Mouse (Mus musculus) thymus, adult 2 months (tissue): ENCODE measurements around the gene Sepsecs. TPM values are rescaled to one million over a fixed set of nuclear protein-coding genes. Genes with fewer than 3 reads are reported as not detected.

Source experiments
- DNase-seq: peaks from one replicate; pipeline ENCODE4 v3.0.0; 2021
- H3K27ac ChIP-seq: fragments of 200-500 bp; 2 replicates; pipeline ENCODE4 v1.5.1; 2012; ENCODE audit warnings: low read length, control low read depth; ENCODE audit not compliant: control insufficient read depth, insufficient read depth
- H3K27me3 ChIP-seq: fragments of 200-500 bp; 2 replicates; pipeline ENCODE4 v1.6.1; 2012; ENCODE audit warnings: mild to moderate bottlenecking, low read length, moderate library complexity, mixed read lengths; ENCODE audit not compliant: control insufficient read depth, insufficient read depth
- H3K36me3 ChIP-seq: fragments of 200-500 bp; 2 replicates; pipeline ENCODE4 v1.6.1; 2012; ENCODE audit warnings: mild to moderate bottlenecking, low read length, moderate library complexity; ENCODE audit not compliant: control insufficient read depth, insufficient read depth
- H3K4me1 ChIP-seq: fragments of 200-500 bp; replicated peaks from 2 replicates; pipeline ENCODE4 v1.6.1; 2012; ENCODE audit warnings: low read length; ENCODE audit not compliant: control insufficient read depth, insufficient read depth
- H3K4me3 ChIP-seq: fragments of 200-500 bp; 2 replicates; pipeline ENCODE4 v1.5.1; 2012; ENCODE audit warnings: mild to moderate bottlenecking, low read length, control low read depth, moderate library complexity; ENCODE audit not compliant: control insufficient read depth, insufficient read depth
- CTCF ChIP-seq: fragments of 200-500 bp; IDR thresholded peaks from 2 replicates; pipeline ENCODE4 v1.5.1; 2012; ENCODE audit warnings: mild to moderate bottlenecking, control low read depth, low read length, moderate library complexity, borderline replicate concordance; ENCODE audit not compliant: control insufficient read depth, poor library complexity, insufficient read depth; ENCODE audit errors: extremely low read depth
- POLR2A ChIP-seq: fragments of 200-500 bp; IDR thresholded peaks from 2 replicates; pipeline ENCODE4 v1.6.1; 2012; ENCODE audit warnings: mild to moderate bottlenecking, low read length, control low read depth, moderate library complexity; ENCODE audit not compliant: control insufficient read depth, poor library complexity, insufficient read depth; ENCODE audit errors: extremely low read depth
- WGBS: fragments of 180-500 bp; shearing (Covaris S2); methylation state at CpG from one replicate; pipeline ENCODE4 v1.1.7; 2018; 5-methylcytosine and 5-hydroxymethylcytosine counted together
- polyA plus RNA-seq: library from polyadenylated mRNA; depleted of rRNA; stranded (reverse); fragments of >200 nt; gene quantifications from 2 replicates; pipeline ENCODE4 v1.2.3, GENCODE M21; 2012

Gene Sepsecs
- polyA plus RNA-seq, 1 experiment: 5.4 TPM

DNA sequence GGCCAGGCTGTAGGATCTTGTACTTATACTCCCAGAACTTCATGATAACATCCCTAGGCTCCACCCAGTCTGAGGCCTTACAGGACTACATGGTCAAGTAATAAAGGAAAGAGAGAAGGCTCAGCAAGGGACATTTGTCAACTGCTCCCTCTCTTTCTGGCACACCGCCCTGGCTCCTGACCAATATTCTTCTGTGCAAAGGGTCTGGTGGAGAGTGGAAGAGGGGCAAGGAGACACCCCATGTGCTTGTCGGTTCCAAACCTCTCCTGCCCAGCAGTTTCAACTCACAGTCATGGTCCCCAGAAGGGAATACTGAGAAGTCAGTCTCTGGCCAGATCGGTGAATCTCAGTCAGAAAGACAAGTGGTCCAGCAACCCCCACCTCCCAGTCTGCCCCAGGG lies 40.7 kb downstream of the Sepsecs start:
- Histone ChIP-seq H3K27ac (no peak overlapping the region), H3K4me1 (peaks cover 7% of the 10 kb centered on the region), H3K27me3 (no peaks in the 10 kb centered on the region), H3K36me3 (no peaks in the 10 kb centered on the region), H3K4me3 (no peak overlapping the region)
- 93% methylated on average over 3 of the region's 3 CpGs for WGBS
- TF ChIP-seq CTCF (no peak), POLR2A (no peak)
- DNase-seq: no peak

DNA sequence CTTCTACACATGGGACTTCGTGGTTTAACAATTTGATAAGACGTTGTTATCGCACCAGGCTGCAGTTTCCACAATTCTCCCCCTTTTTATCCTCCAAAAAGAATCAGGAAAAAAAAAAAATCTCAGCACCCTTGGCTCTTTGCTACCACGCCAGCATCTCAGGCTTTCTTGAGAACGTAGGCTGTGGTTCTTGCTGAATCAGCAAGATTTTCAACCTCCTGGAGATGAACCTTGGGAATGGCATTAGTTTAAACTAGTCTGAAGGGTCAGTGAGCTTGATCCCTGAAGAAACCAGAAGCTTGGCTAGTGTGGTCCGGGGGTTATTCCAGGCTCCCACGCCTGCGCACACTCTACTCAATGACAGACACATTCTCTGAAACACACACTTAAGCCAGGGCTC lies 41.8 kb downstream of the Sepsecs start:
- no peak for TF ChIP-seq POLR2A
- TF ChIP-seq CTCF: no peak
- no peak overlapping the region for H3K27ac ChIP-seq
- H3K36me3 ChIP-seq: no peaks in the 10 kb centered on the region
- H3K4me3 ChIP-seq: no peak overlapping the region
- H3K4me1 ChIP-seq: peaks cover 6% of the 10 kb centered on the region
- DNase-seq: no peak
- no peaks in the 10 kb centered on the region for H3K27me3 ChIP-seq
- WGBS: 91% methylated on average over 8 of the region's 8 CpGs

DNA sequence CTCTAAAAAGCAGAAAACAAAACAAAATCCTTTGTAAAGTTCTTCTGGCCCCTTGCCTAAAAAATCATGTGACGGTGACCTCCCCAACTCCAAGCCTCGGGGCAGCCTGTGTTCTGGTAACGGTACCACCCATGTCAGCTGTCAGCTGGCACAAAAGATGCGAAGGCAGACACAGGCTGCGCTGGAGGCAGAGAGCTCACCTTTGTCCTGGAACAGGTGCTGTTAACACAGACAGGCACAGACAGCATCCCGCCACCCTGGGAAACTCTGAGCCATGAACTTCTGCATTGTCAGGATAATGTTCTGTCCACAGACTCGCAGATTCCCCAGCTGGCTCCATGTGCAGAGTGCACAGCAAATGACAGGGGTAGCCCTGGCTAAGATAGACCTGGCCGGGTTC lies 43.4 kb downstream of the Sepsecs start:
- H3K4me1 ChIP-seq: peaks cover 6% of the 10 kb centered on the region
- no peaks in the 10 kb centered on the region for H3K36me3 ChIP-seq
- H3K27me3 ChIP-seq: no peaks in the 10 kb centered on the region
- no peak for DNase-seq
- TF ChIP-seq POLR2A (no peak), CTCF (no peak)
- no peak overlapping the region for H3K4me3 ChIP-seq
- 66% methylated on average over 8 of the region's 8 CpGs for WGBS
- H3K27ac ChIP-seq: no peak overlapping the region

DNA sequence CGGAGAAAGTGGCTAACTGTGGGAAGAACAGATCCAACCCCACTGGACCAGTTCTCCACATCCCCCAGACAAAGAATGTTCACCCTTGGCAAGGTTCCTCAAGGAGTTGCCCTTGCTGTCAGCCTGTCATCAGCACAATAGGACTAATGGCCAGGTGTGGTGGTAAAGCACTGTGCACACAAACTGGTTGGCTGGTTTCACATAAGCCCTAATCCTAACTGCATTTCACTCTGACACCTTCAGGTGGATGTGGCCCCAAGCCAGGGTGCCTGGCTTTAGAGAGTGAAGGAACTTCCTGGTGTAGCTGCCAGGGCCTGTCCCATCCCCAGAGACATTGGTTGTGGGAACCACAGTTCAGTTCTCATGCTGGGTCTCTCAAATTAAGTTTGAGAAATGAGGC lies 44.6 kb downstream of the Sepsecs start:
- no peak overlapping the region for H3K27ac ChIP-seq
- H3K4me3 ChIP-seq: no peak overlapping the region
- WGBS: 96% methylated on average over 1 of the region's 1 CpGs
- DNase-seq: no peak
- peaks cover 6% of the 10 kb centered on the region for H3K4me1 ChIP-seq
- H3K27me3 ChIP-seq: no peaks in the 10 kb centered on the region
- TF ChIP-seq POLR2A: no peak
- no peak for TF ChIP-seq CTCF
- no peaks in the 10 kb centered on the region for H3K36me3 ChIP-seq

DNA sequence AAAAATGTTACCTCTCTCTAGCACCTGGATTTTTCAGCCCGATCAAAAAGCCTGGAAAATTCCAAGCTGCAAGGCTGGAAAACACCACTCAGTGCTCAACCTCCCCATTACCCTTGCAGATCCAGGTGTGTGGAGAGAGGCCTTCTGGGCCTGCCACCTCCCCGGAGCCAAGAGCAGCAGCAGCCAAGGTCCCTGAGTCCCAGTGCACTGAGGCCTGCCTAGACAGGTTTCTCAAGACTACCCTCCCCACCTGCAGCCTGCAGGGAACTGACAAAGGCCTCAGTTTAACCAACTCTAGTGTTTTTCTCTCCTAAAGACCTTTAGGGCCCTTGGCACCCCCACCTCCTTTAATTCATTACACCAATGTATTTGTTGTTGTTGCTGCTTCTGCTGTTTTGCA lies 46.4 kb downstream of the Sepsecs start:
- Histone ChIP-seq H3K4me1 (peaks cover 16% of the 10 kb centered on the region), H3K27ac (no peak overlapping the region), H3K4me3 (no peak overlapping the region), H3K27me3 (no peaks in the 10 kb centered on the region), H3K36me3 (no peaks in the 10 kb centered on the region)
- DNase-seq: no peak
- WGBS: 89% methylated on average over 2 of the region's 2 CpGs
- TF ChIP-seq CTCF (no peak), POLR2A (no peak)

DNA sequence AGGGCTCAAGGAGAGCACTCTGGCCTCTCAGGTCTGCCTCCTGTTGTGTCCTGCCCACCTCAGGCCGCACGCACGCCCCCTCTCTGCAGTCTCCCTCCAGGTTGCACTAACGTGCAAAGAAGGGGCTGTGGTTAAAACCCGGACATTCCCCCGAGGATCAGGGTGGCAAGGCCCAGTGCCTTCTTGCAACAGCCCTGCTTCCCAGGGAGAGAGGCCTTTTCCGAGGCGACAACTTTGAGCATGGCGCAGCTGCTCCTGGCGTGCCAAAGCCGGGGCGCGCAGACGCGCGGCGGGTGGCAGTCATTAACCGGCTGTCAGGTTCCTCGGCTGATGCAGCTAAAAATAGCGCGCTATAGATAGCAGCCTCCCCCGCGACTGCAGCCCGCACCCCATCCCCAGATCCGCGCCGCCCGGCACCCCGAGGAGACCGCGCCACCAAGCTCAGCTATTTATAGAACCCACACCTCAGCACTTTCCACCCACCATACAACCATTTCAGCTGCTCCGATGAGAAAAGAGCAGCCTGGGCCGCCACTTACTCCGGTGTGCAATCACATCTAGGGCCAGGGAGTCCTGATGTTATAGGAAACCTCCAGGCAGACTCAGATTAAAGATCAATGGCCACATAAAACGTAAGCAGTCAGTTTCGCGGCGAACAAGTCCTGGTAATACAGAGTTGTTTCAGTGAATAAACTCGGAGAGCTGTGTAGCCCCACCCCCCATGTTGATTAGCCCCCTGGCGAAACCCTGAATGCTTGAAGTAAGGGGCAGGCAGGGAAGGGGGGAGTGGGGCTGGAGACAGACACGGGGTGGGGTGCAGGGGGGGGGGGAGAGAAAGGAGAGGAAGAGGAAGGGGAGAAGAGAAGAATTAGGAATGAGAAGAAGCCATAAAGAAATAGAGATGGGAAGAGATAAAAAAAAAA lies 50.9 kb downstream of the Sepsecs start:
- Histone ChIP-seq H3K36me3 (no peaks in the 10 kb centered on the region), H3K4me3 (peak overlapping the region; percentile 13), H3K27me3 (no peaks in the 10 kb centered on the region), H3K4me1 (peaks cover 36% of the 10 kb centered on the region), H3K27ac (no peak overlapping the region)
- DNase-seq: peak; percentile 55
- no peak; the same call in 1 of the 2 replicates for TF ChIP-seq POLR2A
- 0 out of 2 replicates have a peak, but pooled peaks have one; percentile 14 for TF ChIP-seq CTCF
- WGBS: 3% methylated on average over 41 of the region's 41 CpGs
